Mouse (Mus musculus) myocyte (in vitro differentiated cells): ENCODE measurements around the gene Srsf6. TPM values are rescaled to one million over a fixed set of nuclear protein-coding genes. Genes with fewer than 3 reads are reported as not detected.

Experiments
- H3K27me3 ChIP-seq: one replicate; pipeline ENCODE4 v1.6.1; 2011; ENCODE audit not compliant: control insufficient read depth, insufficient read depth, insufficient read length
- H3K36me3 ChIP-seq: one replicate; pipeline ENCODE4 v1.6.1; 2011; ENCODE audit not compliant: control insufficient read depth, insufficient read depth
- H3K4me2 ChIP-seq: one replicate; pipeline ENCODE4 v1.6.1; 2011; ENCODE audit warnings: low read depth, control low read depth
- H3K4me3 ChIP-seq: one replicate; pipeline ENCODE4 v1.5.1; 2011; ENCODE audit warnings: mild to moderate bottlenecking, control low read depth, moderate library complexity
- H3K79me2 ChIP-seq: one replicate; pipeline ENCODE4 v1.6.1; 2011; ENCODE audit not compliant: control insufficient read depth, insufficient read depth
- H3ac ChIP-seq: one replicate; pipeline ENCODE4 v1.6.1; 2011; ENCODE audit not compliant: control insufficient read depth, insufficient read length
- E2F4 ChIP-seq: IDR thresholded peaks from one replicate; pipeline ENCODE4 v1.6.1; 2011; ENCODE audit warnings: mild to moderate bottlenecking, control low read depth, moderate library complexity; ENCODE audit not compliant: insufficient read depth
- MAX ChIP-seq: IDR thresholded peaks from one replicate; pipeline ENCODE4 v1.6.1; 2011; ENCODE audit warnings: low read depth, mild to moderate bottlenecking, control low read depth
- MYOD1 ChIP-seq, 3 experiments: IDR thresholded peaks; one replicate each; pipeline ENCODE4 v1.6.1; 2011; ENCODE audit warnings: control low read depth in 2 of 3, low read depth in 2 of 3, mild to moderate bottlenecking in 2 of 3, moderate library complexity in 1 of 3; ENCODE audit not compliant: insufficient read length in 2 of 3, control insufficient read depth in 1 of 3
- MYOG ChIP-seq, 3 experiments: IDR thresholded peaks; one replicate each; pipeline ENCODE4 v1.6.1; 2011; ENCODE audit warnings: control low read depth in 2 of 3, low read depth in 2 of 3, mild to moderate bottlenecking in 2 of 3; ENCODE audit not compliant: insufficient read length in 2 of 3, control insufficient read depth in 1 of 3, insufficient read depth in 1 of 3
- POLR2A ChIP-seq: IDR thresholded peaks from one replicate; pipeline ENCODE4 v1.6.1; 2011; ENCODE audit warnings: low read depth, mild to moderate bottlenecking, control low read depth, moderate library complexity; ENCODE audit not compliant: insufficient read length
- POLR2AphosphoS2 ChIP-seq: IDR thresholded peaks from one replicate; pipeline ENCODE4 v1.6.1; 2011; ENCODE audit warnings: low read depth, control low read depth; ENCODE audit not compliant: insufficient read length
- TCF3 ChIP-seq: IDR thresholded peaks from one replicate; pipeline ENCODE4 v1.6.1; 2011; ENCODE audit warnings: low read depth, control low read depth; ENCODE audit not compliant: insufficient read length
- polyA plus RNA-seq: library from polyadenylated mRNA; unstranded; fragments of >200 nt; fragmentation: generic; extraction: Trizol; gene quantifications from one replicate; pipeline ENCODE4 v1.2.1, GENCODE M21; 2012; ENCODE audit warnings: missing spikeins

The Srsf6 gene
- polyA plus RNA-seq, 1 experiment = 61.5 TPM

- no peaks in the 10 kb centered on the region for H3K79me2 ChIP-seq
- no peak for TF ChIP-seq POLR2AphosphoS2
- no peak for TF ChIP-seq E2F4
- no peak for TF ChIP-seq MAX
- TF ChIP-seq TCF3 = no peak
- no peak for TF ChIP-seq MYOG (IDR thresholded peaks at IDR 0.05; ENCODE audit: control insufficient read depth in 1 of 3, insufficient read depth in 1 of 3, insufficient read length in 2 of 3, low read depth in 2 of 3)
- TF ChIP-seq MYOD1 (IDR thresholded peaks at IDR 0.05; ENCODE audit: control insufficient read depth in 1 of 3, insufficient read length in 2 of 3, low read depth in 2 of 3) = no peak
- TF ChIP-seq POLR2A = no peak
- no peak overlapping the region for H3ac ChIP-seq
- no peak overlapping the region for H3K4me2 ChIP-seq
- H3K27me3 ChIP-seq = no peaks in the 10 kb centered on the region
- H3K4me3 ChIP-seq = no peak overlapping the region
- H3K36me3 ChIP-seq = no peaks in the 10 kb centered on the region
These were observed 53.1 kb downstream of the Srsf6 start for GRCm38 (mm10) chr2:162984381-162984780.

GRCm38 (mm10) chr2:162985923-162986322 lies 54.6 kb downstream of the Srsf6 start:
- H3K79me2 ChIP-seq = no peaks in the 10 kb centered on the region
- H3ac ChIP-seq = no peak overlapping the region
- H3K36me3 ChIP-seq = no peaks in the 10 kb centered on the region
- H3K27me3 ChIP-seq = no peaks in the 10 kb centered on the region
- TF ChIP-seq POLR2AphosphoS2 = no peak
- TF ChIP-seq MYOG (IDR thresholded peaks at IDR 0.05; ENCODE audit: control insufficient read depth in 1 of 3, insufficient read depth in 1 of 3, insufficient read length in 2 of 3, low read depth in 2 of 3) = peak in 2 of 3 experiments; percentile 13 to 43
- no peak overlapping the region for H3K4me3 ChIP-seq
- H3K4me2 ChIP-seq = peak overlapping the region; percentile 19

Other genes starting within 250 kb of the Srsf6 start
- gene L3mbtl1, start 11.9 kb downstream of the Srsf6 start, polyA plus RNA-seq = not detected
- gene Sgk2, start 55.8 kb downstream of the Srsf6 start, polyA plus RNA-seq = not detected
- gene Ift52, start 85.8 kb downstream of the Srsf6 start, polyA plus RNA-seq = 21.1 TPM
- 5.6 TPM for gene Mybl2, start 123.2 kb downstream of the Srsf6 start, polyA plus RNA-seq
- gene Gtsf1l, start 156.3 kb downstream of the Srsf6 start, polyA plus RNA-seq = not detected